19 mouse cellular contexts compared by ENCODE assay signal in genomic region chr16:20280238-20280637, GRCm38 (mm10). TPM values are rescaled to one million over a fixed set of nuclear protein-coding genes. Genes with fewer than 3 reads are reported as not detected.
"Had no signal": no experiment of that assay in that cellular context is flagged by ENCODE, and none has a peak within 500 bp of the region (broad histone marks: within the 10 kb centered on the region; RNA-seq: fewer than 3 reads in every experiment).

No protein-coding gene starts in this region.

- H3K27ac ChIP-seq: kidney, postnatal 0 days; midbrain, embryonic 13.5 days; neural tube, embryonic 15.5 days; stomach, postnatal 0 days had no signal

- H3K9ac ChIP-seq: midbrain, embryonic 13.5 days; neural tube, embryonic 15.5 days had no signal

- H3K27me3 ChIP-seq: midbrain, embryonic 13.5 days; neural tube, embryonic 15.5 days had no signal

- H3K4me3 ChIP-seq: midbrain, embryonic 13.5 days; myocyte; neural tube, embryonic 15.5 days had no signal

- H3K9me3 ChIP-seq: midbrain, embryonic 13.5 days had no signal

- DNase-seq: kidney, adult 8-10 months; kidney, postnatal 36 days; left cerebral cortex, postnatal 4 days; lung, adult 18-20 months; thymus, postnatal 4 days had no signal

- ATAC-seq: inflammation-experienced regulatory T-cells, adult 6 months; intestine, postnatal 0 days; midbrain, embryonic 13.5 days had no signal

- H3K4me1 ChIP-seq: midbrain, embryonic 13.5 days; neural tube, embryonic 15.5 days had no signal

- H3K4me2 ChIP-seq: midbrain, embryonic 13.5 days; neural tube, embryonic 15.5 days had no signal

RNA-seq across cellular contexts. Expression of gene Map6d1, which starts 39.1 kb away (rescaled TPM):
- total RNA-seq: megakaryocyte-erythroid progenitor cell, adult 5-6 weeks had no signal

RNA-seq across cellular contexts. Expression of gene Cyp2ab1, which starts 45.0 kb away (rescaled TPM):
- total RNA-seq: layer of hippocampus, adult 8-10 months; left cerebral cortex, adult 18-20 months; left cerebral cortex, postnatal 10 days; left cerebral cortex, postnatal 4 days; megakaryocyte-erythroid progenitor cell, adult 5-6 weeks; midbrain, postnatal 0 days had no signal
- polyA plus RNA-seq: inflammation-experienced regulatory T-cells, adult 6 months; intestine, postnatal 0 days; kidney, postnatal 0 days; lung, embryonic 16.5 days; midbrain, embryonic 13.5 days; midbrain, postnatal 0 days; neural tube, embryonic 11.5 days; neural tube, embryonic 15.5 days; stomach, postnatal 0 days had no signal
